Mouse (Mus musculus): ENCODE results near the gene Foxf2.

DNA sequence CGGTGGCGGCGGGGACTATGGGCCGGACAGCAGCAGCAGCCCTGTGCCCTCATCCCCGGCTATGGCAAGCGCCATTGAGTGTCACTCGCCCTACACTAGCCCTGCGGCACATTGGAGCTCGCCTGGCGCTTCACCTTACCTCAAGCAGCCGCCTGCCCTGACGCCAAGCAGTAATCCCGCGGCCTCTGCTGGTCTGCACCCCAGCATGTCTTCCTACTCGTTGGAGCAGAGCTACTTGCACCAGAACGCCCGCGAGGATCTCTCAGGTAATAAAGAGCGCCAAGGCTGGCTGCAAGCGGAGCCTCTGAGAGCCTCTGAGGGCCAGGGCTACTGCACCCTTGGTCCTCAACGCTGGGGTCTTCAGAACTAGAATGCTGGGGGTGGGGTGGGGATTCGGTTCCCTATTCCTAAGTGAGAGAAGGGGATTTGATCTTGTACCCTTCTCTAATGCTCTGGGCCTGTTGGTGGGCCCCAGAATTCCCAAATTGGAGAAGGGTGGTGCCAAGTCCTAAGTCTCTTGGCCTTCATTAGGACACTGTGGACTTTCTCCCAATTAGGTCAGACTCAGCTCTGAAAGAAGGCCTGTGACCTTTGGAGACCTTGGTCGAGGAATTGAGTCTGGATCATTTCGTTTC is 1.5 kb downstream of the Foxf2 start:
- TF ChIP-seq CTCF (IDR thresholded peaks at IDR 0.05; ENCODE audit: insufficient read depth, low read length) (no peak), POLR2A (IDR thresholded peaks at IDR 0.05; ENCODE audit: borderline replicate concordance, extremely low read depth, low read depth, low read length) (no peak)

Data from lung, adult 2 months (tissue).